Mouse (Mus musculus) spleen, adult 18-20 months (tissue): ENCODE results near the gene Shisa5.
A peak's percentile ranks its signal among the peaks of the same experiment; 100 is the strongest.

Source experiments
- DNase-seq, 2 experiments: peaks; one replicate each; pipeline ENCODE4 v3.0.0; 2022; ENCODE audit warnings: mixed read lengths in 2 of 2

Gene Shisa5

DNA sequence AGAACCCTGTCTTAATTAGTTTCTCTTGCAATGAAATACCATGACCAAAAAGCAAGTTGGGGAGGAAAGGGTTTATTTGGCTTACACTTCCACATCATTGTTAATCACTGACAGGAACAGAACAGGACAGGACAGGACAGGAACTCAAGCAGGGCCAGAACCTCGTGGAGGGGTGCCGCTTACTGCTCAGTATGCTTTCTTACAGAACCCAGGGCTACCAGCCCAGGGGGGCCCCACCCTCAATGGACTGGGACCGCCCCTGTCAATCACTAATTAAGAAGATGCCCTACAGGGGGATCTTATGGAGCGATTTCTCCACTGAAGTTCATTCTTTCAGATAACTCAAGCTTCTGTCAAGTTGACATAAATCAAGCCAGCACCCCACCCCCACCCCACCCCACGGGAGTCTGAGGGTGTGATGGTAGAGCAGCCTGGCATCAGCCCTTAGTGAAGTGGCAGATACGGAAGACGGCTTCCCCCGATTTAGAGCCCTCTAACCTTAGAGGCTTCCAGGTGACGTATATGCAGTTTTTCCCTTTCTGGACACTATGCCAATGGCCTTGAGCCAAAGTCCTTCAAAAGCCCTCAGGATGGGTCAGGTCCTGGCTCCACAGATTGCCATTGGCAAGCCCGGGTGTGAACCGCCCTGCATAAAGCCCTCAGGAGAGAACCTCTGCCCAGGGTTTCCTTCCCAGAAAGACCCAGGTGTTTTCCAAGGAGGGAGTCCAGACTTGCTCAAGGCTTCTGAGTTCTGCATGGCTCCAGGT lies 55.6 kb downstream of the Shisa5 start:
- DNase-seq: no peak

- no peak for DNase-seq
These were observed 56.3 kb downstream of the Shisa5 start for GRCm38 (mm10) chr9:109094553-109095136.

- DNase-seq: peak; percentile 41 to 53
These were observed 57.0 kb downstream of the Shisa5 start, which contains the start of gene Plxnb1 for GRCm38 (mm10) chr9:109095137-109095982. Gene Plxnb1, plus strand, starts transcription at chr9:109095389.

DNA sequence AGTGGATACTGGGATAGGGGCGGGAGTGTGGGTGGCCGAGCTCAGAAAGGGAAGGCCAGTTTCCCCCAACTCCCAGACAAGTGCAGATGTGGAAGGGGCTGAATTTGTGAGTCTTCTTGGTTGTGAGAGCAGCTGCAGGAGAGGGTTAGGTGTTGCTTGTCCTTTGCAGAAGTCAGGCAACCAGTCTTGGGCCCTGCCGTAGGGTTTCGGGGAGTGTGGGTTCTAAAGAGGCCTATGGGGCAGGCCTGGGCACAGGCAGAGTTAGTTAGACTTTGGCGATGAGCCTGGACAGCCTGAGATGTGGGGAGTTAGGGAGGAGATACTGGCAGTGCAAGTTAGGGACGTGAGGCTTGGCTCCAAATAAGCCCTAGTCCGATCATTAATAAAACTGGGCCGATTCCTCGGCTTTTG lies 57.9 kb downstream of the Shisa5 start:
- DNase-seq: no peak

GRCm38 (mm10) chr9:109096856-109097255 lies 58.5 kb downstream of the Shisa5 start:
- DNase-seq: no peak

DNA sequence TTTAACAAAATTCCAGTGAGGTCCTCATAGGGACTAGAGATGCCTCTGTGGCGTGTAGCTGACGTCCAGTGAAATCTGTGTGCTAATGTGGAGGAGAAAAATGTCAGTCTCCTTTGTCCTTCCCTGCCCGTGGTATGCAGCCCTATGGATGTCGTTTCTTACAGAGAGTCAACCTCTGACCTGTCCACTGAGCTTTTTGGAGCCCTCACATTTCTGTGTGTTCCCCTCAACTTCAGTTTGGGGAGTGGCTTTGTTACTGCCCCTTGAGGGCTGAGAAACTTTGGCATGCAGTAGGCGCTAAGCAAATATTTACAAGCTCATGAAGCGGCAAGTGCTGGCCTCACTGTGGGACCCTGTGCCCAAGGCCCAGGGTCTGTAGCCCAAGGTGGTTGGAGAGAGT lies 58.9 kb downstream of the Shisa5 start:
- DNase-seq: no peak

DNA sequence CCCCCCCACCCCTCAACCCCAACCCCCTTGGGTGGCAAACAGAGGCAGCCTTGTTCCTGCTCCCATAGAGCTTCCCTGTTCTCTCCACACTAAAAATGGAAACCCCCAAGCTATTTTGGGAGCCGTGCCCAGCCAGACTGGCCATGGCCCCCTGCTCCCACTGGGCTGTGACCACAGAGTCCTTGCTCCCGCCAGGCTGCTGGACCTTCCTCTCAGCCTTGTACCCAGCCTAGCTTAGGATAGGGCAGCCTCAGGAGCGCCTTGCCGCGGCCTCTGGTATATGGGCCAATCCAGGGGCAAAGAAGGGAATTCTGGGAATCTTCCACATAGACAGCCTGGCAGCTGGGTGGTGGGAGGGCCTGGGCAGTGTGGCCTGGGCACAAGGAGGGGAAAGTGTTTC lies 59.5 kb downstream of the Shisa5 start:
- DNase-seq: no peak

DNA sequence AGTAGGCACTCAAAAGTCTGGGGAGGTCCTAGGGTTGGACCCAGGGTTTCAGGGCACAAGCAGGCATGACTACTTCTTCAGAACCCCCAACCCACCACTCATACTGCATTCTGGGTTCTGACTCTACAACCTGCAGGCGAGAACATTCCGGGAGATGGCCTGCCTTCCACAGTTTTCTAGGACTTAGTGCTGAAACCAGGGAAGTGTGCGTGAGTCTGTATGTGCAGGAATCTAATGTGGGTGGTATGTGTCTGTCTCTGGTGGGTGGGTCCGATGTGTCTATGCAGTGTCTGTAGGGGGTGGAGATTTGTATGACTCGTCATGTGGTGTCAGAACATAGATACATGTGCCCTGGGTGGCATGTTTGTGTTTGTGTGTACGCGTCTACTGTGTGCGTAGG lies 60.0 kb downstream of the Shisa5 start:
- DNase-seq: no peak

GRCm38 (mm10) chr9:109098969-109099368 lies 60.6 kb downstream of the Shisa5 start:
- no peak for DNase-seq

DNA sequence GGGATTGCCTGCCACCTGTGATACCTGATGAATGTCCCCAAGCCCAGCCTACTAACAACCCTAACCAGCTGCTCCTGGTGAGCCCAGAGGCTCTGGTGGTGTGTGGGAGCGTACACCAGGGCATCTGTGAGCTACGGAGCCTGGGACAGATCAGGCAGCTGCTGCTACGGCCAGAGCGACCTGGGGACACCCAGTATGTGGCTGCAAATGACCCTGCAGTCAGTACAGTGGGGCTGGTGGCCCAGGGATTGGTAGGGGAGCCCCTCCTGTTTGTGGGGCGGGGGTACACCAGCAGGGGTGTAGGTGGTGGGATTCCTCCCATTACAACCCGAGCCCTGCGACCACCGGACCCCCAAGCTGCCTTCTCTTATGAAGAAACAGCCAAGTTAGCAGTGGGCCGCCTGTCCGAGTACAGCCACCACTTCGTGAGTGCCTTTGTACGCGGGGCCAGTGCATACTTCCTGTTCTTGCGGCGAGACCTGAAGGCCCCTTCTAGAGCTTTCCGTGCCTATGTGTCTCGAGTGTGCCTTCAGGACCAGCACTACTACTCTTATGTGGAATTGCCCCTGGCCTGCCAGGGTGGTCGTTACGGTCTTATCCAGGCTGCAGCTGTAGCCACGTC lies 62.1 kb downstream of the Shisa5 start:
- DNase-seq: no peak

GRCm38 (mm10) chr9:109101933-109102445 lies 63.6 kb downstream of the Shisa5 start:
- DNase-seq: no peak

- DNase-seq: no peak
These were observed 64.2 kb downstream of the Shisa5 start for GRCm38 (mm10) chr9:109102541-109102940.

DNA sequence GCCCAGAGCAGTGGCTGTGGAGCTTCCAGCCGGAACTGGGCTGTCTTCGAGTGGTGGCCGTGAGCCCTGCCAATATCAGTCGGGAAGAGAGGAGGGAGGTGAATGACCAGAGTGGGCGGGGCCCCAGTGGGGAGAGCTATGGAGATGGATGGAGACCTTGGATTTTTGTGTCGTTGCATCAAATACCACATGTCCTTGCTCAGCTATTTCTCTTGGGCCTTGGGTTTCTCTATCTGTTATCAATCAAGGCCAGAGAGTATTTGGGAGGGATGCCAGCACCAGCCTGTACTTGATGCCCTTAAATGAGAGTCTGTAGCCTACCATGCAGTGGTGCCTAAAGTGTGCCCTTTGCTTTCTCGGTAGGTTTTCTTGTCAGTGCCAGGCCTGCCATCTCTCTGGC lies 64.9 kb downstream of the Shisa5 start:
- DNase-seq: no peak

- DNase-seq: no peak
These were observed 65.7 kb downstream of the Shisa5 start for GRCm38 (mm10) chr9:109104083-109104482.

DNA sequence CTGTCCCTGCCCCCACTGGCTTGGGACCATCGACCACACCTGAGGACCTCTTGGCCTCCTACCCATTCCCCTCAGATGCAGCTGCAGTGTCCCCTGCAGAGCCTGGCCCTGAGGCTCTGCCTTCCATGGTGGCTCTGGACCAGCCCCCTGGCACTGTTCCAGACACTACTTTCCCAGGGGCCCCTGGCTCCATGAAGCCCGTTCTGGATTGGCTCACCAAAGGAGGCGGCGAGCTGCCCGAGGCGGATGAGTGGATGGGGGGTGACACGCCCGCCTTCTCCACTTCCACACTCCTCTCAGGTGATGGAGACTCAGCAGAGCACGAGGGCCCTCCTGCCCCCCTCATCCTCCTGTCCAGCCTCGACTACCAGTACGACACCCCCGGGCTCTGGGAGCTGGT lies 66.6 kb downstream of the Shisa5 start:
- DNase-seq: no peak

GRCm38 (mm10) chr9:109105648-109106047 lies 67.3 kb downstream of the Shisa5 start:
- no peak for DNase-seq

GRCm38 (mm10) chr9:109107341-109107740 lies 69.0 kb downstream of the Shisa5 start:
- no peak for DNase-seq
